Mouse (Mus musculus) gastrocnemius, postnatal 10 days (tissue): ENCODE measurements at regions not wholly inside any gene's neighbourhood (a gene's known extent, or its start where the extent isn't known, plus 50 kb on each side); places are given as distances from the start of the nearest gene placed in this dataset.

Source experiments
- DNase-seq: peaks from one replicate; pipeline ENCODE4 v3.0.0; 2021; ENCODE audit warnings: mixed read lengths

GRCm38 (mm10) chr19:57541693-57542314 lies 69.0 kb upstream of the Atrnl1 start:
- DNase-seq: no peak

DNA sequence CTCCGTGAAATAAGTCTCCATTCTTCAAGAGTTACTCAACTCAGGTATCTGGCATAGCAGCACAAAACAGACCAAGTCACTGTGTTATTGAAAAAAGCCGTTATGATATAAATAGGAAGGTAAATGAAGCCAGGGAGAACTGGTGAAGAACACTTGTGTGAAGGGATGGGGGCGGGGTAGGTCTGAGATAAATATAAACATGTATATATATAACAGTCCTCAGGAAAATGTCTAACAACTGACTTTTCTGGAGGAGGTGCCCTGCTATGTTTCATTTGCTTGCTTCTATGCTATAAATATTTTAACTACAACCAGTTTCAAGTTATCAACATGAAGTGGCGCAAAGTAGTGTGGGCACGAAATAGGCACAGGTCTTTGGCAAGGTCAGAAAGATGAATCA lies 68.3 kb upstream of the Atrnl1 start:
- no peak for DNase-seq

DNA sequence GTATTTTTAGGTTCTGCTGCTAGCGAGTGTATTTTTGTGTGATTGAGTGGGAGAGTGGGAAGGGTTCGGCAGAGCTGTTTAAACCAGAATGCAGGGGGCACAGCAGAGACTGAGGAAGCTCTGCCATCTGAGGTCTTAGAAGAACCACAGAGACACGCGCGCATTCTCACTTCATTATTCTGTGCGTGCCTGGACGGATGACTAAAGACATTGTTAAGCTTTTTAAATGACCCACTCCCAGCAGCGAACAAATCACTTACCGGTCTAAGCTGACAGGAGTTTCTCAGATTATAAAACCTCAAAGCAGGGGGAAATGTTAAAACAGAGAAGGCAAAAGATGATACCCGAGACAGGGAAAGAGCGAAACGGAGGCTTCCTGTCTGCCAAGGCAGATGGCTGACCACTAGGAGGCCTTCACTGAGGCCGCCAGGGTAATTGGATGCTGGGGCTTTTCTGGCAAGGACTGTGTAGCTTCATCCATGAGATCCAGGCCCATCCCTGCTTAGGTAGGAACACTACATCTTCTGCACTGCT lies 67.1 kb upstream of the Atrnl1 start:
- DNase-seq: peak; percentile 26

DNA sequence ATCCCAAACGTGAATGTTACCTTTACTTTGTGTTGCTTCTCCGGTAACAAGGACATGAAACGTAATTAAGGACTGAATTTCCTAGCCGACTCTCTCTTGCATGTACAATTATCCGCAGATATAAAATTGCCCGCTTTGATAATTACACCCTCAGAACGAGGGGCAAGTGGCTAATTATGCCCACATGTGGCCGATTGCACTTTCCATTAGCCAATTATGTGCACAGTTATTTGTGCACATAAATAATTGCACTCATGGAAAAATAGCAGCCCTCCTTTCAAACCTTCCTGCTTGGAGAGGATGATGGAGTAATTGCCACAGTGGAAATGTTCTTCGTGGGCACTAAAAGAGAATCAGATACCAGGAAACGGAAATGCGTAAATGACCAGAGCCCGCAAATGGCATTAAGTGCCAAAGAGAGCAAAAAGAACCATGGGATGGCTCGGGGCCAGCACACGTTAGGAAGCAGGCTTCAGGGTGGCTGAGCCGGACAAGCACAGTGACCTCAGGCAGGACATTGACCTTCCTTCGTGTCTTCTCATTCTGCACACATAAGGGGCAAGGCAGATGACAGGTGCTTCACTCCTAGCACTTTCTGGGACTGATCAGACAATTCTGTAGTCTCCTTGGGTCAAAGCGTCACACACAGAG lies 66.5 kb upstream of the Atrnl1 start:
- DNase-seq: no peak

DNA sequence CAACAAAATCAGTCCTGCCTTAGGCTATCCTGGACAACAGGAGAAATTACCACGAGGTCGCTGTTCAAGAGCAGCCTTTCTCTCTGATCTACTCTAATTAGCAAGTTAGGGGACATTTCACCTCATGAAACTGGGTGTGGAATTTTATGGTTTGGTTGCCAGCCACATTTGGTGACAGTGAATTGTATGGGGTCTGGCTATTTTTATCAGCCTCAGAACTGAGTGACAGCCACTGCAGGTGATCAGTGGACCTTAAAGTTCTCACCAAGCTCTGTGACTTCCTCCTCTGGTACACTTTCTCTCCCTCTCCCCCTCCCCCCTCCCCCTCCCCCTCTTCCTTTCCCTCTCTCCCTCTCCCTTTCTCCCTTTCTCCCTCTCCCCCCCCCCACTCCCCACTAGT lies 65.8 kb upstream of the Atrnl1 start:
- DNase-seq: no peak

DNA sequence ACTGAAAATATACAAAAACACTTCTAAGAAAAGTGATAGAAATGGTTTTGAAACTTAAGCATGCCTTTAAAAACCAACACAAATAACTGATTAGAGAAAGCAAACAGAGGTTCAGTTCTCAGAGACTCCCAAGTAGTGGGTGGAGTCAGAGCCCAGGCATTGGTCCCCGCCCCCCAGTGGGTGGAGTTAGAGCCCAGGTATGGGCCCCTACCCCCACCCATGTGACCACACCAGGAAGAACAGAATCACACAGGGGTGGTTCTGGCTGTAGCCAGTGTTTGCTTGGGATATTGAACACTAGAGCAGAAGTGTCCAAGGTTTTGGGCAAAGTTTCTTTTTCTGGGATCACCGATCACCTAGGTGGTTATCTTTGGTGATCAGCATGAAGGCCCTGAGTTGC lies 64.8 kb upstream of the Atrnl1 start:
- DNase-seq: no peak

DNA sequence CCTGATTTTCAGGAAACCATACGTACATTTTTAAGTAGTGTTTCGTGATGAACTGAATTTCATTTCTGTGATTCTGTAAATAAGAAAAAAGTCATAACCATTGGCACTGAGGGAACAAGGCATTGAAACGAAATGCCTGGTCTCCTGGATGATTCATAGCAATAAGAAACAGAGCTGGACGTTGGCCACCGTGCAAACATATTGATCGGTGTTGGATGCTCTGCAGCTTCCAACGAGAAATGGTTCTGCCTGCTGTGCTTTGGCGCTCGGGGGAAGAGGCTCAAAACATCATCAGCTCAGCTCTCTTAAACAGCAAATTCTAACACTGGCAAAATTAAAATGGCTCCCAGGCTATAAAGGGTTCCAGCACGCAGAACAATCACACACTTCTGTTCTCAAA lies 64.3 kb upstream of the Atrnl1 start:
- no peak for DNase-seq

DNA sequence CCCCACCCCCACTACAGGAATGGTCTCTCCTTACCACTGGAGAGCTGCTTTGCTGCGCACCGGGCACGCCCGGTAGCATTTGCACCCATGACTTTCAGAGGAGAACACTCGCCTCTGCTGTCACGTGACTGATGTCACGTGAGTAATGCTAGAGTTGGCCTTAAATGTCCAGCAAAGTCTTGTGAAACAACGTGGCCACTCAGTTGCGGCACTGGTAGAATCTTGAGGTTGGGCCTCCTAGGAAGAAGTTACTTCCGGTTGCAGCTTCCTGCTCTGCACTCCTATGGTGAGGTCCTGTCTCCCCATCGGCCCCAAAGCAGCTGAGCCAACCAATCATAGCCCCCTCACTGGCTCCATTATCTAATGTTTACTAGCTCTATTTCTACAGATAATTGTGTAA lies 62.7 kb upstream of the Atrnl1 start:
- no peak for DNase-seq

GRCm38 (mm10) chr19:57548661-57549060 lies 62.2 kb upstream of the Atrnl1 start:
- no peak for DNase-seq

DNA sequence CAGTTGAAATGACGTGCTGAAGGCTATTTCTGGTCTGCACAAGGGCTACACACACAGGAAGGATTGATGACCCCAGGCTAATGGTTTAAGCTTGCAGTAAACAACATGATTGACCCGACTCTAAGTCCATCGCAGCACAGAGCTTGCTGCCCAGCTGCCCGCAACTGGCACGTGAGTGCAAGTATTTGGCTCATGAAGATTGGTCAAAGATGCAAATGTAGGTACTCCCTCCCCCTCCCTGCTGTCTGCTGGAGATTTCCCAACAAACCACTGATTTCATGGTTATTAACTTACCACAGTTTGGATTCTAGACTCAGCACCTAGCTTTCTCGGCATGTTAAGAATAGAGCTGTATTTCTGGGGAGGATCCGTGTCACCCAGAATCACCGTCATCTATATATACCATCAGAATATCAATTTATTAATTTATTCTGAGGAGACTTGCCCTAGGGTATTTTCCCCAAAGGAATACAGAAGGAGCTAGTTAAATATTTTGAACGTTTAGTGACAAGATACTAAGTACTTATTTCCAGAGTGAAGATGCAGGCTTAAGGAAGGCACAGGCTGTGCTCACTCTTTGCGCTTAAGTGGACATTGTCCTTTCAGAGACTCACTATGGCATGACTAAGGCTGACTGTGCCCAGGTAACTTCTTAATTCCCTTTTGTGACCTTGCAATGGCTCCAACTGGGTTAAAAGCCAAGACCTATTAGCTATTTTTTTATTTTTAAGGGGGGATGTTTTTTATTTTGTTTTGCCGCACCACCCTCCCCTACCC lies 57.7 kb upstream of the Atrnl1 start:
- no peak for DNase-seq

- no peak for DNase-seq
These were observed 56.7 kb upstream of the Atrnl1 start for GRCm38 (mm10) chr19:57554086-57554485.

DNA sequence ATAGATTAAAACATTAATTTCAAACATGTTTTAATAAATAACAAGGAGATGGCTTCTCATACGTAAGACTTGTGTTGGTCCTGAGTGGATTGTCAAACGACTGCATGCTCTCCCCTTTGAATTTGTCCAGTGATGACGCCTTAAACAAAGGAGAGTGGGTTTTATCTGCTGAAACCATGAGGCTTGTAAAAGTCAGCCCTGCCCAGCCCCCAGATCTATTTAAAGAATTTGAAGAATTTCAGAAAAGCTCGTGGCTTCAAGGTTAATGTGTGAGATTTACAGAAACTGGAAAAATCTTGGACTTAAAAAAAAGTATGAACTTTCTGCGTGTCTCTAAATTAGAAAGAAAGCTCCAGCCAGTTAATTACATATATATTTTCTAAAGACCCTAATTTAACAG lies 55.5 kb upstream of the Atrnl1 start:
- no peak for DNase-seq

- DNase-seq: no peak
These were observed 52.3 kb upstream of the Atrnl1 start for GRCm38 (mm10) chr19:57558420-57558967.

GRCm38 (mm10) chr19:57560757-57561156 lies 50.1 kb upstream of the Atrnl1 start:
- no peak for DNase-seq
